Mouse (Mus musculus) thymus, adult 2 months (tissue): ENCODE data around the gene Brca1. TPM values are rescaled to one million over a fixed set of nuclear protein-coding genes. Genes with fewer than 3 reads are reported as not detected.
"Not testable (repeated sequence)": the region's sequence is repeated elsewhere in the genome, so short reads cannot be mapped to it uniquely, and the experiment has no call there.

Experiments used
- DNase-seq: peaks from one replicate; pipeline ENCODE4 v3.0.0; 2021
- H3K27ac ChIP-seq: fragments of 200-500 bp; 2 replicates; pipeline ENCODE4 v1.5.1; 2012; ENCODE audit warnings: low read length, control low read depth; ENCODE audit not compliant: control insufficient read depth, insufficient read depth
- H3K27me3 ChIP-seq: fragments of 200-500 bp; 2 replicates; pipeline ENCODE4 v1.6.1; 2012; ENCODE audit warnings: mild to moderate bottlenecking, low read length, moderate library complexity, mixed read lengths; ENCODE audit not compliant: control insufficient read depth, insufficient read depth
- H3K36me3 ChIP-seq: fragments of 200-500 bp; 2 replicates; pipeline ENCODE4 v1.6.1; 2012; ENCODE audit warnings: mild to moderate bottlenecking, low read length, moderate library complexity; ENCODE audit not compliant: control insufficient read depth, insufficient read depth
- H3K4me1 ChIP-seq: fragments of 200-500 bp; replicated peaks from 2 replicates; pipeline ENCODE4 v1.6.1; 2012; ENCODE audit warnings: low read length; ENCODE audit not compliant: control insufficient read depth, insufficient read depth
- H3K4me3 ChIP-seq: fragments of 200-500 bp; 2 replicates; pipeline ENCODE4 v1.5.1; 2012; ENCODE audit warnings: mild to moderate bottlenecking, low read length, control low read depth, moderate library complexity; ENCODE audit not compliant: control insufficient read depth, insufficient read depth
- CTCF ChIP-seq: fragments of 200-500 bp; IDR thresholded peaks from 2 replicates; pipeline ENCODE4 v1.5.1; 2012; ENCODE audit warnings: mild to moderate bottlenecking, control low read depth, low read length, moderate library complexity, borderline replicate concordance; ENCODE audit not compliant: control insufficient read depth, poor library complexity, insufficient read depth; ENCODE audit errors: extremely low read depth
- POLR2A ChIP-seq: fragments of 200-500 bp; IDR thresholded peaks from 2 replicates; pipeline ENCODE4 v1.6.1; 2012; ENCODE audit warnings: mild to moderate bottlenecking, low read length, control low read depth, moderate library complexity; ENCODE audit not compliant: control insufficient read depth, poor library complexity, insufficient read depth; ENCODE audit errors: extremely low read depth
- WGBS: fragments of 180-500 bp; shearing (Covaris S2); methylation state at CpG from one replicate; pipeline ENCODE4 v1.1.7; 2018; 5-methylcytosine and 5-hydroxymethylcytosine counted together
- polyA plus RNA-seq: library from polyadenylated mRNA; depleted of rRNA; stranded (reverse); fragments of >200 nt; gene quantifications from 2 replicates; pipeline ENCODE4 v1.2.3, GENCODE M21; 2012

Brca1 gene
- polyA plus RNA-seq, 1 experiment, result 4.3 TPM

DNA sequence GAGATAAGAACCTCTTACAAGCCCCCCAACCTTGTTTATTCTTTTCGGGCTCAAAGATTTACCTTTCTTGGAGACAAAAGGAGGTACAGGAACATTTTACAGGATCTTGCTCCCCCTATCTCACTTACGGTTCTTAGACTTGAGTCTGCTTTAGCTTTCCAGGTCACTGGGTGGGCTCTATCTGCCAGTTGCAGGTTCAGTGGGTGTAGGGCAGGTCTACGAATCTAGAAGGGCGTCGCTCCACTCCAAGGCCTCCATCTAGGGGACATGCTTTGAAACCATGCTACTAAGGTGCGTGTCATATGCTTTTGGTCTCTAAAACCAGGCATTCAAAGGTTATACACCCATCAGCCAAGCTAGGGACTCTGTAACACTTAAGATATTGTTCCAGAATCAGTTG, 67.5 kb downstream of the Brca1 start:
- WGBS, result 93% methylated on average over 6 of the region's 6 CpGs
- no peak for DNase-seq
- peaks cover 12% of the 10 kb centered on the region for H3K36me3 ChIP-seq
- no peaks in the 10 kb centered on the region for H3K4me1 ChIP-seq
- H3K27ac ChIP-seq, result no peak overlapping the region
- TF ChIP-seq CTCF (no peak), POLR2A (no peak)
- no peaks in the 10 kb centered on the region for H3K27me3 ChIP-seq
- no peak overlapping the region for H3K4me3 ChIP-seq

DNA sequence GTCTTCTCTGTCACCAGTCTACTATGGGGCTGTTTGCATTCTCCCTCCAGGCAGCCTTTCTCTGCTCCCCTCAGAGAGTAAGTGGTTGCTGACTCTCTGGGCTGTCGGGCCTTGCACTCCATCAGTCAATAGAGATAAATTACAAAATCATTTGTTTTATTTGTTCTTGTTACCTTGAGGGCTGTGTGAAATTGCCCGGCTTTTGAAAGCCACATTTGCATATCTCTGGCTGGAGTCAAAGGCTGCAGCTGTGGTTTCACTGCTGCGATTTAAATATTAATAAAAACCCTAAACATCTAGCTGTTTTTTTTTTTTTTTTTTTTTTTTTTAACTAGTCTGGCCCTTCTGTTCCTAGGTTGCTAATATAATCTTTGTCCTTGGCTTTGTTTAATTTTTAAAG, 68.0 kb downstream of the Brca1 start:
- H3K27me3 ChIP-seq, result no peaks in the 10 kb centered on the region
- peaks cover 8% of the 10 kb centered on the region for H3K36me3 ChIP-seq
- no peaks in the 10 kb centered on the region for H3K4me1 ChIP-seq
- no peak overlapping the region for H3K27ac ChIP-seq
- TF ChIP-seq CTCF (no peak), POLR2A (no peak)
- WGBS, result 87% methylated on average over 3 of the region's 3 CpGs
- no peak overlapping the region for H3K4me3 ChIP-seq
- DNase-seq, result no peak

DNA sequence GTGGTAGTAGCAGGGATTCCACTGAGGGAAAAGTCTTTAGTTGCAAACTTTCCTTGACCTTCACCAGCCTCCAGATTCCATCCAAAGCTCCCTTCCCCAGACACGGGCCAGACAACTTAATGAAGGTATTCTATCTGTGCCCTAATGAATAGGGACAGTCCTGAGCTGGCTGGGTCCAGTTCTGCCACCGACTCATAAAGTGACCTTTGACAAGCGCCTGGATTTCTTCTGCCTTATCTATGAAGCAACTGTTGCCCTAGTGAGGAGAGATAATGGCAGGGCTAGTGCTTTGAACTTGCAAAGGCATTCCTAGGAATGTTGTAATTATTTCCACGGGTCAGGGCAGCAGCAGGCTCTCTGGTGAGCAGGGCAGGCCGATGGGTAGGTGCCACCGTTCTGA, 70.8 kb downstream of the Brca1 start:
- H3K4me3 ChIP-seq, result no peak overlapping the region
- 83% methylated on average over 6 of the region's 6 CpGs for WGBS
- TF ChIP-seq CTCF (no peak), POLR2A (no peak)
- no peak overlapping the region; the same call in 1 of the 2 replicates for H3K27ac ChIP-seq
- DNase-seq, result no peak
- H3K4me1 ChIP-seq, result no peaks in the 10 kb centered on the region
- no peaks in the 10 kb centered on the region for H3K27me3 ChIP-seq
- H3K36me3 ChIP-seq, result no peaks in the 10 kb centered on the region

DNA sequence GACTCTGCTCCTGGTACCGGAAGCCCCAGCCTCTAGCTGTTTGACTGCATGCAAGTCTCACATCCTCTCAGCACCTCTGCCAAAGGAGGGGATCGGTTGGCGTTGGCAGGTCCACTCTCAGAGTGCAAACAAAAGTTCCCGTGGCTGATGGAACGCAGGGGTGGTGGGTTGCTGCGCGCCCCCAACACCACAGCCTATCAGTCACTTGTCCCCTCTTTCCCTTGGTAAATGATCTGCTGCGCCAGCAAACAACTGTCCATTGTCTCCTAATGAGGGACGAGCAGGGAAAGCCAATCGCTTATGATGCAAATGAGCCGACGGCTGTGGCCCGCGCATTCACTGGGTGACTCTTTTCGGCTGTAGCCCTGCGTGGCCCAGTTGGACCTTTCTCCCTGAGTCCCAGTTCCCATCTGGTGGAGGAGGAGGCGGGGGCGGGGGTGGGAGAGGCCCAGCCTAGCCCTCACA, 72.6 kb downstream of the Brca1 start:
- TF ChIP-seq POLR2A (no peak), CTCF (no peak)
- no peak overlapping the region for H3K4me3 ChIP-seq
- H3K36me3 ChIP-seq, result no peaks in the 10 kb centered on the region
- no peaks in the 10 kb centered on the region for H3K27me3 ChIP-seq
- WGBS, result 59% methylated on average over 18 of the region's 18 CpGs
- H3K27ac ChIP-seq, result no peak overlapping the region
- H3K4me1 ChIP-seq, result no peaks in the 10 kb centered on the region
- DNase-seq, result no peak

DNA sequence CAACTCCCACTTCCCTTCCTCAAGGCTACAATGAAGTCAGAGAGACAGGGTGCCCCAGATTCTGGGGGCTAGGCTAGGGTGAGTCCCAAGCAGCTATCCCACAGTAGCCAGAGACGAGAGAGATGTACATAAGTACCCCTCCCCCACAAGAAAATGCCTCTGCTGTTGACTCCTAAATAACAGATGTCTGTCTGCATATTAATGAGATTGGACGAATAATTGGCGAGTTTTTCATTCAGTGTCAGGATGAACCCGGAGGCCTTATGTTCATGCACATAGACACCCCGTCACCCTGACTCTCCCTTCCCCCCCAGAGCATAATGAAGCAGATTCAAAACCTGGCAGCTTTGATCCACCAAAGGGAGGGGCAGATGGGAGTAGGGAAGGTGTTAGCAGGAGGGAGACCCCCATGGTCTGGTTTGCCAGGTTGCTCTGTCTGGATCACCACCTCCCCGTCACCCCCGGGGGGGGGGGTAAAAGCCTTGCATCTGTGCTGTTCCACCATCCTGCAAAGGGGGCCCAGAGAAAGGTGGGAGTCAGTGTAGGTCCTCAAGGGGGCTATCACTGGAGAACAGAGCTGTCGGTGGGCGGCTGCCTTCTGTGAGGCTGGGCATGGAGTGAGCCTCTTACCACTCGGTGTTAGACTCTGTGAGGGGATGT, 74.1 kb downstream of the Brca1 start:
- 89% methylated on average over 10 of the region's 10 CpGs for WGBS
- Histone ChIP-seq H3K27me3 (no peaks in the 10 kb centered on the region), H3K4me1 (no peaks in the 10 kb centered on the region), H3K27ac (no peak overlapping the region), H3K36me3 (no peaks in the 10 kb centered on the region), H3K4me3 (no peak overlapping the region)
- TF ChIP-seq CTCF (no peak), POLR2A (no peak)
- no peak for DNase-seq

DNA sequence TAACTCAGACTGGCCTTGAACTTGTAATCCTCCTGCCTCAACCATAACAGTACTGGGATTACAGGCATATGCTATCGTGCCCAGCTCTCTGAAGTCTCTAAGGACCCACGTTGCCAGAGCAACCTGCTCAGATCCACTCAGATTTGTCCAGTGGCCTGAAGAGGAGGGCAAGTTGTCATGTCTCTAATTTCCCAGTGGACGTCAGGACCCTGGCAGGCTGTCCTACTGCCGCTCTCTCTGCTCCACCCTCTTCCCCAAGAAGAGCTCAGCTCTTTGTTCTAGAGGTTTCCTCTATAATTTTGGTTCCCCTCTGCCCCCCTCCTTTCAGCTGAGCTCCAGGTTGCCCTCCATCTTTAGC, 74.6 kb downstream of the Brca1 start:
- TF ChIP-seq POLR2A, result no peak
- no peak for TF ChIP-seq CTCF
- Histone ChIP-seq H3K27ac (no peak overlapping the region), H3K36me3 (no peaks in the 10 kb centered on the region), H3K27me3 (no peaks in the 10 kb centered on the region), H3K4me1 (no peaks in the 10 kb centered on the region), H3K4me3 (no peak overlapping the region)
- DNase-seq, result no peak
- WGBS, result 56% methylated on average over 4 of the region's 4 CpGs

DNA sequence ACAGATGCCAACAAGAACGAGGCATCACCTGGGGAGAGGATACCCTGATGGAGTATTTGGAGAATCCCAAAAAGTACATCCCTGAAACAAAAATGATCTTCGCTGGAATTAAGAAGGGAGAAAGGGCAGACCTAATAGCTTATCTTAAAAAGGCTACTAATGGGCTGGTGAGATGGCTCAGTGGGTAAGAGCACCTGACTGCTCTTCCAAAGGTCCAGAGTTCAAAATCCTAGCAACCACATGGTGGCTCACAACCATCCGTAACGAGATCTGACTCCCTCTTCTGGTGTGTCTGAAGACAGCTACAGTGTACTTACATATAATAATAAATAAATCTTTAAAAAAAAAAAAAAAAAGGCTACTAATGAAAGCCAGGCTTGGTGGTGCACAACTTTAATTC, 75.4 kb downstream of the Brca1 start:
- WGBS, result 94% methylated on average over 4 of the region's 4 CpGs

More for the DNA sequence above, 75.4 kb downstream of the Brca1 start:
- not testable (repeated sequence) for H3K36me3 ChIP-seq, H3K27me3 ChIP-seq, H3K4me1 ChIP-seq, H3K4me3 ChIP-seq, H3K27ac ChIP-seq, DNase-seq
